Mouse (Mus musculus): Measurements from ENCODE around the gene Hsf2bp.

- TF ChIP-seq POLR2A (IDR thresholded peaks at IDR 0.05; ENCODE audit: borderline replicate concordance, control insufficient read depth, low read depth, low read length) = no peak
- TF ChIP-seq CTCF (IDR thresholded peaks at IDR 0.05; ENCODE audit: control insufficient read depth, insufficient read depth, low read length) = no peak
Measured at GRCm38 (mm10) chr17:32021981-32022380, 14.2 kb downstream of the Hsf2bp start.

Data from bone marrow, adult 2 months (tissue).